In the genomic region with DNA sequence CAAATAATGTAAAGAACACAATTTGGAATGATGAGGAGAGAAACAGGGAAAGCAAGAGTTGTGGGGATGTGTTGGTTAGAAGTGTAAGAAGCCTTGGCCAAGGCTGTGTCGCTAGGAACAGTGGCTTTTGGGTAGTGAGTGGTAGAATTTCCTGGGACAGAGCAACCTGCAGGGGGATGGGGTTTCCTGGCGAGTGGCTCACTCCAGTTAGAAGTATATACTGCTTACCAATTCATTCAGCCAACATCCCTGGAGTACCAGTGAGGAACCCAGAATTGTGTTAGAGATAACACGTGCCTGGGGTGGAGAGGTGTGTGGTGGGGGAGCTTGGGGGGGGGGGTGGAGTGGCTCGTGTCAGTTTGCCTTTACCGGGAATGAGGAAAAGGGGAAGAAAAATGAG, we compare ENCODE assay signal across 35 mouse cellular contexts. TPM values are rescaled to one million over a fixed set of nuclear protein-coding genes. Genes with fewer than 3 reads are reported as not detected.
"Had no signal": no experiment of that assay in that cellular context is flagged by ENCODE, and none has a peak within 500 bp of the region (broad histone marks: within the 10 kb centered on the region; RNA-seq: fewer than 3 reads in every experiment).

No protein-coding gene starts in this region.

- H3K27ac ChIP-seq: limb, embryonic 10.5 days; limb, embryonic 12.5 days; limb, embryonic 13.5 days; limb, embryonic 15.5 days; liver, embryonic 12.5 days; liver, embryonic 13.5 days; liver, embryonic 14.5 days; liver, embryonic 15.5 days; lung, embryonic 15.5 days; macrophage; midbrain, embryonic 10.5 days; midbrain, embryonic 12.5 days; midbrain, embryonic 13.5 days; midbrain, embryonic 15.5 days; neural tube, embryonic 12.5 days had no signal

- H3K4me1 ChIP-seq: limb, embryonic 12.5 days; limb, embryonic 13.5 days; liver, embryonic 12.5 days; liver, embryonic 13.5 days; liver, embryonic 15.5 days; lung, embryonic 15.5 days; megakaryocyte, embryonic 14.5 days; midbrain, embryonic 12.5 days; midbrain, embryonic 13.5 days; midbrain, embryonic 15.5 days; neural tube, embryonic 12.5 days had no signal

- DNase-seq: liver; liver, embryonic 13.5 days; liver, postnatal 0 days; lung, adult 18-20 months; lung, adult 2 months; lung, embryonic 14.5 days; lung, postnatal 10 days; lung, postnatal 14 days; lung, postnatal 36 days; lung, postnatal 4 days; midbrain, embryonic 14.5 days had no signal

- H3K27me3 ChIP-seq: limb, embryonic 12.5 days; limb, embryonic 13.5 days; limb, embryonic 15.5 days; liver, embryonic 12.5 days; liver, embryonic 13.5 days; liver, embryonic 15.5 days; lung, embryonic 15.5 days; megakaryocyte, embryonic 14.5 days; midbrain, embryonic 12.5 days; midbrain, embryonic 13.5 days; midbrain, embryonic 15.5 days; neural tube, embryonic 12.5 days had no signal

- H3K9ac ChIP-seq: limb, embryonic 12.5 days; limb, embryonic 13.5 days; limb, embryonic 15.5 days; liver, embryonic 12.5 days; liver, embryonic 13.5 days; liver, embryonic 14.5 days; liver, embryonic 15.5 days; liver, postnatal 0 days; lung, embryonic 14.5 days; lung, embryonic 15.5 days; midbrain, embryonic 12.5 days; midbrain, embryonic 13.5 days; midbrain, embryonic 15.5 days; neural tube, embryonic 12.5 days had no signal

- H3K36me3 ChIP-seq: limb, embryonic 10.5 days; limb, embryonic 12.5 days; limb, embryonic 13.5 days; limb, embryonic 15.5 days; liver, embryonic 12.5 days; liver, embryonic 13.5 days; liver, embryonic 15.5 days; lung, embryonic 15.5 days; midbrain, embryonic 10.5 days; midbrain, embryonic 12.5 days; midbrain, embryonic 13.5 days; midbrain, embryonic 15.5 days; neural tube, embryonic 12.5 days had no signal

- H3K4me3 ChIP-seq: limb, embryonic 10.5 days; limb, embryonic 12.5 days; limb, embryonic 13.5 days; limb, embryonic 15.5 days; liver, embryonic 12.5 days; liver, embryonic 13.5 days; liver, embryonic 15.5 days; lung, embryonic 15.5 days; megakaryocyte, embryonic 14.5 days; midbrain, embryonic 10.5 days; midbrain, embryonic 12.5 days; midbrain, embryonic 13.5 days; midbrain, embryonic 15.5 days; myocyte; neural tube, embryonic 12.5 days had no signal

- ATAC-seq: liver, embryonic 12.5 days; liver, postnatal 0 days; lung, postnatal 0 days; midbrain, embryonic 13.5 days; midbrain, embryonic 15.5 days; midbrain, embryonic 16.5 days had no signal

- H3K4me2 ChIP-seq: limb, embryonic 12.5 days; limb, embryonic 13.5 days; limb, embryonic 15.5 days; liver, embryonic 11.5 days; liver, embryonic 12.5 days; liver, embryonic 13.5 days; liver, embryonic 15.5 days; lung, embryonic 14.5 days; lung, embryonic 15.5 days; midbrain, embryonic 11.5 days; midbrain, embryonic 12.5 days; midbrain, embryonic 13.5 days; midbrain, embryonic 15.5 days; neural tube, embryonic 12.5 days had no signal

- H3K9me3 ChIP-seq: limb, embryonic 10.5 days; limb, embryonic 12.5 days; limb, embryonic 13.5 days; limb, embryonic 15.5 days; liver, embryonic 12.5 days; liver, embryonic 13.5 days; liver, embryonic 15.5 days; lung, embryonic 15.5 days; midbrain, embryonic 10.5 days; midbrain, embryonic 12.5 days; midbrain, embryonic 13.5 days; midbrain, embryonic 15.5 days; neural tube, embryonic 12.5 days had no signal

RNA-seq across cellular contexts. Expression of gene Adtrp, which starts 25.4 kb away (rescaled TPM):
- total RNA-seq: megakaryocyte-erythroid progenitor cell, adult 5-6 weeks; midbrain, postnatal 0 days had no signal
- polyA plus RNA-seq: limb, embryonic 10.5 days; limb, embryonic 11.5 days; liver, embryonic 12.5 days; liver, embryonic 13.5 days; lung, embryonic 14.5 days; midbrain, embryonic 10.5 days; midbrain, embryonic 11.5 days; midbrain, embryonic 12.5 days; midbrain, embryonic 13.5 days; midbrain, embryonic 14.5 days; midbrain, embryonic 15.5 days; midbrain, embryonic 16.5 days; midbrain, postnatal 0 days; myocyte; neural tube, embryonic 11.5 days had no signal
